Mouse (Mus musculus): ENCODE data around the gene Ncam1. TPM values are rescaled to one million over a fixed set of nuclear protein-coding genes. Genes with fewer than 3 reads are reported as not detected.

Ncam1 gene
- polyA plus RNA-seq, 1 experiment from 2014 or later = 39.8 TPM

- Histone ChIP-seq H3K36me3 (ENCODE audit: control insufficient read depth, insufficient read depth, low read length) (no peaks in the 10 kb centered on the region), H3K9me3 (replicated peaks; ENCODE audit: control insufficient read depth, low read length) (no peaks in the 10 kb centered on the region)
- WGBS (ENCODE audit: insufficient replicate concordance) = 57% methylated on average over 2 of the region's 2 CpGs
These were observed 54.4 kb downstream of the Ncam1 start for GRCm38 (mm10) chr9:49744286-49744685.

DNA sequence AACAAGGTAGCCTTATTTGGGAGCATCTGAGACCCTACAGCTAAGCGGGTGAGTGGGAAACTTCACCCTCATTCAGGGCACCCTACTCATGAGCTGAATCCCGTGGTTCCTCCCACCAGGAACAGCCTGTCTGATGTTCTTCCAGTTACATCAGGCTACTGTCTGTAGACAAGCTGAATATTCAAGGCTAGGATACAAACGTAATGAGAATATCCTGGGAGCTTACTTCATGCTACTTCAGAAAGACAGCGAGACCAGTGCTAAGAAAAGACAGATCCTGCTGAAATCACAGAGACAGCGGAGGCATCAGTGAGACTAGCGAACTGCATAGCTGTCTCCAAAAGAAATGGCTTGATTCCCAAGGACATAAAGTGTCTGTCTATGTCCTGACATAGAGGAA lies 58.8 kb downstream of the Ncam1 start:
- WGBS (ENCODE audit: insufficient replicate concordance) = 80% methylated on average over 6 of the region's 6 CpGs
- H3K27me3 ChIP-seq (ENCODE audit: control insufficient read depth, insufficient read depth, low read length) = no peaks in the 10 kb centered on the region
- ATAC-seq (replicated peaks; ENCODE audit: insufficient number of reproducible peaks, low FRiP score, low TSS enrichment) = no peak
- H3K4me1 ChIP-seq (ENCODE audit: control insufficient read depth, insufficient read depth, low read length) = 0 out of 2 replicates have a peak, but pooled peaks cover 3% of the 10 kb centered on the region
- H3K4me3 ChIP-seq (ENCODE audit: low read depth, low read length) = no peak overlapping the region
- H3K27ac ChIP-seq (ENCODE audit: low read depth, low read length) = no peak overlapping the region
- H3K9ac ChIP-seq (ENCODE audit: low read depth, low read length) = no peak overlapping the region
- no peak overlapping the region for H3K4me2 ChIP-seq
- H3K9me3 ChIP-seq (replicated peaks; ENCODE audit: control insufficient read depth, low read length) = no peaks in the 10 kb centered on the region
- no peaks in the 10 kb centered on the region for H3K36me3 ChIP-seq (ENCODE audit: control insufficient read depth, insufficient read depth, low read length)

More at GRCm38 (mm10) chr9:49744286-49744685, 54.4 kb downstream of the Ncam1 start:
- H3K27ac ChIP-seq (ENCODE audit: low read depth, low read length) = no peak overlapping the region
- H3K4me3 ChIP-seq (ENCODE audit: low read depth, low read length) = no peak overlapping the region
- H3K4me2 ChIP-seq = no peak overlapping the region
- H3K9ac ChIP-seq (ENCODE audit: low read depth, low read length) = no peak overlapping the region
- 0 out of 2 replicates have a peak, but pooled peaks cover 3% of the 10 kb centered on the region for H3K4me1 ChIP-seq (ENCODE audit: control insufficient read depth, insufficient read depth, low read length)
- H3K27me3 ChIP-seq (ENCODE audit: control insufficient read depth, insufficient read depth, low read length) = no peaks in the 10 kb centered on the region
- ATAC-seq (replicated peaks; ENCODE audit: insufficient number of reproducible peaks, low FRiP score, low TSS enrichment) = no peak

DNA sequence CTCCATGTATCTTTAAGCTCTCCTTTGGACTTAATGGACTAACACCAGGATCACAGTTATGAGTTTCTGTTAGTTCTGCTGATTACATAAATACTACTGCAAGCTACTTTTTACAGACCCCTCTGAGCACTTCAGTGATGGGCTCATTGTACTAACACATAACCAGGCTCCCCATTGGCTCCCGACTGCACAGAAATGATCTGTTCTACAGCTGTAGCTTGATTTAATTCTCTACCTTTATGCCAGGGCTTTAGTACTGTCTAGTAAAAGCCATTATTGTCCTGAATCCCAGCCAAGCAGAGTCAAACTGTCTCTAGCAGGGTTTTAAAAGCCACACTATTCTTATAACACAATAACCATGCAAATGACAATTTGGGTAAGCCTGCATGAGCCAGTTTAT lies 60.2 kb downstream of the Ncam1 start:
- WGBS (ENCODE audit: insufficient replicate concordance) = 83% methylated on average over 1 of the region's 1 CpGs

DNA sequence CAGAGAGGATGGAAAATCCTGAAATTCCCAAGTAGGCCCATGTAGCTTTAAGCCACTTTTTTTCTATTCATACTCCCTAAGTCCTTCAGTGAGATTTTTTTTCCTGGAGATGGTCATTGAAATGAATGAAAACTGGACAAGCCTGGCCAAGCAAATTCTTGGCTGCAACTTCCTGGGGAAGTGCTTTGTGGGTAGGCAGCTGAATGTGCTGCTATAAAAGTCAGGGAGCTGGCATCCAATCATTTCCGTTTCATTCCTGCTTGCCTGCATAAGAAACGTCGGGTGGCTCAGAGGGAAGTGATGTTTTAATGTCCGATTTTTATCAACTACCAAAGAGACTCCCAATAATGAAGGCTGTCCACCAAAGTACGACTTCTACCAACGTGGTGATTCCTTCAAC lies 61.6 kb downstream of the Ncam1 start:
- Histone ChIP-seq H3K27ac (ENCODE audit: low read depth, low read length) (no peak overlapping the region), H3K4me1 (ENCODE audit: control insufficient read depth, insufficient read depth, low read length) (0 out of 2 replicates have a peak, but pooled peaks cover 6% of the 10 kb centered on the region), H3K4me2 (no peak overlapping the region), H3K4me3 (ENCODE audit: low read depth, low read length) (no peak overlapping the region), H3K9me3 (replicated peaks; ENCODE audit: control insufficient read depth, low read length) (no peaks in the 10 kb centered on the region), H3K36me3 (ENCODE audit: control insufficient read depth, insufficient read depth, low read length) (no peaks in the 10 kb centered on the region), H3K27me3 (ENCODE audit: control insufficient read depth, insufficient read depth, low read length) (no peaks in the 10 kb centered on the region), H3K9ac (ENCODE audit: low read depth, low read length) (no peak overlapping the region)
- ATAC-seq (replicated peaks; ENCODE audit: insufficient number of reproducible peaks, low FRiP score, low TSS enrichment) = no peak
- WGBS (ENCODE audit: insufficient replicate concordance) = 83% methylated on average over 6 of the region's 6 CpGs

More for the DNA sequence above, 60.2 kb downstream of the Ncam1 start:
- Histone ChIP-seq H3K9me3 (replicated peaks; ENCODE audit: control insufficient read depth, low read length) (no peaks in the 10 kb centered on the region), H3K27ac (ENCODE audit: low read depth, low read length) (no peak overlapping the region), H3K4me1 (ENCODE audit: control insufficient read depth, insufficient read depth, low read length) (0 out of 2 replicates have a peak, but pooled peaks cover 6% of the 10 kb centered on the region), H3K4me2 (no peak overlapping the region), H3K4me3 (ENCODE audit: low read depth, low read length) (no peak overlapping the region), H3K27me3 (ENCODE audit: control insufficient read depth, insufficient read depth, low read length) (no peaks in the 10 kb centered on the region), H3K36me3 (ENCODE audit: control insufficient read depth, insufficient read depth, low read length) (no peaks in the 10 kb centered on the region), H3K9ac (ENCODE audit: low read depth, low read length) (no peak overlapping the region)
- no peak for ATAC-seq (replicated peaks; ENCODE audit: insufficient number of reproducible peaks, low FRiP score, low TSS enrichment)

DNA sequence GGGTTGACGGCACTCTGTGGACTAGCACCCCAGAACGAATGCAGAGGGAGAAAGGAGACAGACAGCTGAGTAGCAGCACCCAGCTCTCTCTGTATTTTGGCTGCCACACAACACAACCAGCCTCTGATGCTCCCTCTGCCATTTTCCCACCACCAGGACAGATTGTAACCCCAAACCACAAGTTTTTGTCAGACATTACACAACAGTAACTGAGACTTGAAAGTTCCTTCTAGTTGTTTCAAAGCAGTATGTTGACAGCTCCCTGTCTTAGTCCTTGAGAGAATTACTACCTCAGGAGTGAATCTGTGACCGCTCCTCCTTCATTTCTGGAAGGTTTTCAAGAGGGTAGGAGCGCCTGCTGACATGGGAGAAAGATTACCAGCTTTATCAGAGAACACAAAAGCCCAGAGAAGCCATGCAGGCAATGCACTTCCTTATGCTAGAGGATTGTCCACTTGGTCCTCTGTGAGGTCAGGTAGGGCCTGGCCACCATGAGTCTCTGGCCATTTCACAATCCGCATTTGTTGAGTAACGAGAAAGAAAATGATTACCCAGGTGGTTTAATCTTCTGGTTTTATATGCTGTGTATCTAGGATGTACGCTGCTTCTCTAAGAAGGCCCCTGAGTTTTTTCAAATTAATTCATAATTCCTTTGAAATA lies 64.2 kb downstream of the Ncam1 start:
- Histone ChIP-seq H3K36me3 (ENCODE audit: control insufficient read depth, insufficient read depth, low read length) (no peaks in the 10 kb centered on the region), H3K4me2 (no peak overlapping the region), H3K9ac (ENCODE audit: low read depth, low read length) (no peak overlapping the region), H3K27me3 (ENCODE audit: control insufficient read depth, insufficient read depth, low read length) (no peaks in the 10 kb centered on the region), H3K4me3 (ENCODE audit: low read depth, low read length) (no peak overlapping the region), H3K9me3 (replicated peaks; ENCODE audit: control insufficient read depth, low read length) (no peaks in the 10 kb centered on the region), H3K27ac (ENCODE audit: low read depth, low read length) (no peak overlapping the region), H3K4me1 (ENCODE audit: control insufficient read depth, insufficient read depth, low read length) (0 out of 2 replicates have a peak, but pooled peaks cover 2% of the 10 kb centered on the region)
- WGBS (ENCODE audit: insufficient replicate concordance) = 68% methylated on average over 7 of the region's 7 CpGs
- ATAC-seq (replicated peaks; ENCODE audit: insufficient number of reproducible peaks, low FRiP score, low TSS enrichment) = no peak

- Histone ChIP-seq H3K27ac (ENCODE audit: low read depth, low read length) (no peak overlapping the region), H3K9me3 (replicated peaks; ENCODE audit: control insufficient read depth, low read length) (no peaks in the 10 kb centered on the region), H3K4me2 (no peak overlapping the region), H3K36me3 (ENCODE audit: control insufficient read depth, insufficient read depth, low read length) (no peaks in the 10 kb centered on the region), H3K9ac (ENCODE audit: low read depth, low read length) (no peak overlapping the region), H3K4me1 (ENCODE audit: control insufficient read depth, insufficient read depth, low read length) (0 out of 2 replicates have a peak, but pooled peaks cover 2% of the 10 kb centered on the region), H3K27me3 (ENCODE audit: control insufficient read depth, insufficient read depth, low read length) (no peaks in the 10 kb centered on the region), H3K4me3 (ENCODE audit: low read depth, low read length) (no peak overlapping the region)
- ATAC-seq (replicated peaks; ENCODE audit: insufficient number of reproducible peaks, low FRiP score, low TSS enrichment) = no peak
- 66% methylated on average over 5 of the region's 5 CpGs for WGBS (ENCODE audit: insufficient replicate concordance)
These were observed 65.0 kb downstream of the Ncam1 start for GRCm38 (mm10) chr9:49733726-49734125.

- no peak overlapping the region for H3K4me2 ChIP-seq
- H3K9me3 ChIP-seq (replicated peaks; ENCODE audit: control insufficient read depth, low read length) = no peaks in the 10 kb centered on the region
- 0 out of 2 replicates have a peak, but pooled peaks cover 2% of the 10 kb centered on the region for H3K4me1 ChIP-seq (ENCODE audit: control insufficient read depth, insufficient read depth, low read length)
- H3K27ac ChIP-seq (ENCODE audit: low read depth, low read length) = no peak overlapping the region
- H3K4me3 ChIP-seq (ENCODE audit: low read depth, low read length) = no peak overlapping the region
- no peaks in the 10 kb centered on the region for H3K36me3 ChIP-seq (ENCODE audit: control insufficient read depth, insufficient read depth, low read length)
- no peak for ATAC-seq (replicated peaks; ENCODE audit: insufficient number of reproducible peaks, low FRiP score, low TSS enrichment)
- H3K9ac ChIP-seq (ENCODE audit: low read depth, low read length) = no peak overlapping the region
- H3K27me3 ChIP-seq (ENCODE audit: control insufficient read depth, insufficient read depth, low read length) = no peaks in the 10 kb centered on the region
- 55% methylated on average over 3 of the region's 3 CpGs for WGBS (ENCODE audit: insufficient replicate concordance)
These were observed 69.2 kb downstream of the Ncam1 start for GRCm38 (mm10) chr9:49729479-49729878.

DNA sequence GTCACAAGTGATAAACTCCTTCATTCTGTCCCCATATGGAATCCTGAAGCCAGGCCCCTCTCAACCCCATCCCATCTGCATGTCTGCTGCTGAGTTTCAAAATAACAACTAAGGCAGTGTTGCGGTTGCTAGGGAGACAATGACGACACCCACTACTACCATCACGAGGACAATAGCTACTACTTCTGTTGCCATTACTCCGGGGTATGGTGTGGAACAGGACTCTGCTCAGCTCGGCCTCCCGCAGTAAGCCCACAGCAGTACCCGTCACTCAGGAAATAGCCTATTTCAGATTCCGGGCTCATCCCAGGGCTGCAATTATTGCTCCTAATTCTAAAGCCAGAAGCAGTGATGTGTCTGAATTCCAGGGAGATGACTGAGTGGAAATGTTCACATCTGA lies 70.5 kb downstream of the Ncam1 start:
- ATAC-seq (replicated peaks; ENCODE audit: insufficient number of reproducible peaks, low FRiP score, low TSS enrichment) = no peak
- H3K36me3 ChIP-seq (ENCODE audit: control insufficient read depth, insufficient read depth, low read length) = no peaks in the 10 kb centered on the region
- no peak overlapping the region for H3K4me2 ChIP-seq
- no peaks in the 10 kb centered on the region for H3K4me1 ChIP-seq (ENCODE audit: control insufficient read depth, insufficient read depth, low read length)
- H3K27me3 ChIP-seq (ENCODE audit: control insufficient read depth, insufficient read depth, low read length) = no peaks in the 10 kb centered on the region
- WGBS (ENCODE audit: insufficient replicate concordance) = 60% methylated on average over 8 of the region's 8 CpGs
- H3K9ac ChIP-seq (ENCODE audit: low read depth, low read length) = no peak overlapping the region
- no peak overlapping the region for H3K4me3 ChIP-seq (ENCODE audit: low read depth, low read length)
- no peak overlapping the region for H3K27ac ChIP-seq (ENCODE audit: low read depth, low read length)
- H3K9me3 ChIP-seq (replicated peaks; ENCODE audit: control insufficient read depth, low read length) = no peaks in the 10 kb centered on the region

GRCm38 (mm10) chr9:49722765-49723164 lies 76.0 kb downstream of the Ncam1 start:
- no peak overlapping the region for H3K4me3 ChIP-seq (ENCODE audit: low read depth, low read length)
- WGBS (ENCODE audit: insufficient replicate concordance) = 76% methylated on average over 5 of the region's 5 CpGs
- H3K27me3 ChIP-seq (ENCODE audit: control insufficient read depth, insufficient read depth, low read length) = no peaks in the 10 kb centered on the region
- H3K27ac ChIP-seq (ENCODE audit: low read depth, low read length) = no peak overlapping the region
- no peak for ATAC-seq (replicated peaks; ENCODE audit: insufficient number of reproducible peaks, low FRiP score, low TSS enrichment)
- H3K4me2 ChIP-seq = no peak overlapping the region
- no peak overlapping the region for H3K9ac ChIP-seq (ENCODE audit: low read depth, low read length)
- no peaks in the 10 kb centered on the region for H3K9me3 ChIP-seq (replicated peaks; ENCODE audit: control insufficient read depth, low read length)
- H3K4me1 ChIP-seq (ENCODE audit: control insufficient read depth, insufficient read depth, low read length) = no peaks in the 10 kb centered on the region
- H3K36me3 ChIP-seq (ENCODE audit: control insufficient read depth, insufficient read depth, low read length) = no peaks in the 10 kb centered on the region
